Mouse (Mus musculus): ENCODE measurements around the gene Mettl26.

The Mettl26 gene

GRCm38 (mm10) chr17:25837533-25837932 lies 37.3 kb upstream of the Mettl26 start:
- DNase-seq (ENCODE audit: low spot score in 2 of 2): no peak

- DNase-seq (ENCODE audit: low spot score in 2 of 2): no peak
These were observed 36.0 kb upstream of the Mettl26 start for GRCm38 (mm10) chr17:25838904-25839303.

- DNase-seq (ENCODE audit: low spot score in 2 of 2): no peak
These were observed 35.2 kb upstream of the Mettl26 start for GRCm38 (mm10) chr17:25839455-25840235.

GRCm38 (mm10) chr17:25840519-25840918 lies 34.4 kb upstream of the Mettl26 start:
- no peak for DNase-seq (ENCODE audit: low spot score in 2 of 2)

GRCm38 (mm10) chr17:25841117-25841880 lies 33.6 kb upstream of the Mettl26 start, which contains the start of gene Gm20683:
TSS of gene Gm20683 (minus strand) at chr17:25841763.
- no peak for DNase-seq (ENCODE audit: low spot score in 2 of 2)

- DNase-seq (ENCODE audit: low spot score in 2 of 2): no peak
These were observed 32.4 kb upstream of the Mettl26 start for GRCm38 (mm10) chr17:25842509-25842908.

GRCm38 (mm10) chr17:25843122-25843521 lies 31.8 kb upstream of the Mettl26 start:
- no peak for DNase-seq (ENCODE audit: low spot score in 2 of 2)

- DNase-seq (ENCODE audit: low spot score in 2 of 2): no peak
These were observed 31.1 kb upstream of the Mettl26 start for GRCm38 (mm10) chr17:25843636-25844395.

GRCm38 (mm10) chr17:25844396-25844901 lies 30.4 kb upstream of the Mettl26 start, which contains the start of gene Rhot2:
TSS of gene Rhot2 (minus strand) at chr17:25844851.
- peak; percentile 93 for DNase-seq (ENCODE audit: low spot score in 2 of 2)

- no peak for DNase-seq (ENCODE audit: low spot score in 2 of 2)
These were observed 14.6 kb upstream of the Mettl26 start for GRCm38 (mm10) chr17:25860229-25860628.

- peak; percentile 90 to 92 for DNase-seq (ENCODE audit: low spot score in 2 of 2)
These were observed 13.8 kb upstream of the Mettl26 start, which contains the start of gene Wdr90 for GRCm38 (mm10) chr17:25860832-25861703. TSS of gene Wdr90 (minus strand) at chr17:25861501.

- no peak for DNase-seq (ENCODE audit: low spot score in 2 of 2)
These were observed 12.9 kb upstream of the Mettl26 start for GRCm38 (mm10) chr17:25861704-25862612.

- no peak for DNase-seq (ENCODE audit: low spot score in 2 of 2)
These were observed 11.2 kb upstream of the Mettl26 start for GRCm38 (mm10) chr17:25863681-25864080.

- DNase-seq (ENCODE audit: low spot score in 2 of 2): no peak
These were observed 10.6 kb upstream of the Mettl26 start for GRCm38 (mm10) chr17:25864311-25864710.

GRCm38 (mm10) chr17:25865288-25865687 lies 9.6 kb upstream of the Mettl26 start:
- DNase-seq (ENCODE audit: low spot score in 2 of 2): no peak

GRCm38 (mm10) chr17:25866172-25866571 lies 8.7 kb upstream of the Mettl26 start:
- DNase-seq (ENCODE audit: low spot score in 2 of 2): no peak

- DNase-seq (ENCODE audit: low spot score in 2 of 2): no peak
These were observed 7.4 kb upstream of the Mettl26 start for GRCm38 (mm10) chr17:25867509-25867835.

- DNase-seq (ENCODE audit: low spot score in 2 of 2): no peak
These were observed 6.9 kb upstream of the Mettl26 start for GRCm38 (mm10) chr17:25867836-25868600.

- peak; percentile 69 to 78 for DNase-seq (ENCODE audit: low spot score in 2 of 2)
These were observed 6.2 kb upstream of the Mettl26 start, which contains the start of gene Mcrip2 for GRCm38 (mm10) chr17:25868601-25869191. TSS of gene Mcrip2 (minus strand) at chr17:25868764.
